ENCODE assay signal across 32 mouse cellular contexts in genomic region chr3:12151329-12151728, GRCm38 (mm10).
A peak's percentile ranks its signal among the peaks of the same experiment; 100 is the strongest.
DNase-seq lines count a peak whose midpoint lies in the region; ATAC-seq and TF ChIP-seq lines count a peak whose summit lies in the region.
"Had no signal": no experiment of that assay in that cellular context is flagged by ENCODE, and none has a peak within 500 bp of the region (broad histone marks: within the 10 kb centered on the region; RNA-seq: fewer than 3 reads in every experiment).

No protein-coding gene starts in this region.

- ATAC-seq in liver, embryonic 12.5 days: no peak; the same call in 1 of the 2 replicates
- ATAC-seq: activated CD4-positive, CD25-positive, alpha-beta regulatory T cell, adult 4 months; forebrain, embryonic 16.5 days; intestine, postnatal 0 days; liver, postnatal 0 days had no signal

- H3K4me1 ChIP-seq in kidney, adult 2 months (ENCODE audit: control insufficient read depth, insufficient read depth, low read length): no peaks in the 10 kb centered on the region
- no peaks in the 10 kb centered on the region for H3K4me1 ChIP-seq in liver, adult 2 months (ENCODE audit: control insufficient read depth, insufficient read depth, low read length)
- no peaks in the 10 kb centered on the region for H3K4me1 ChIP-seq in liver, embryonic 12.5 days
- H3K4me1 ChIP-seq: heart, embryonic 13.5 days; limb, embryonic 10.5 days; limb, embryonic 15.5 days; megakaryocyte, embryonic 14.5 days; midbrain, embryonic 12.5 days; neural tube, embryonic 13.5 days had no signal

- no peaks in the 10 kb centered on the region for H3K79me2 ChIP-seq in liver, adult 2 months (ENCODE audit: control insufficient read depth, insufficient read depth, low read length)

- no peaks in the 10 kb centered on the region for H3K27me3 ChIP-seq in kidney, adult 2 months (replicated peaks; ENCODE audit: control insufficient read depth, insufficient read depth, low read length)
- no peaks in the 10 kb centered on the region for H3K27me3 ChIP-seq in liver, adult 2 months (ENCODE audit: control insufficient read depth, insufficient read depth, low read length)
- H3K27me3 ChIP-seq in liver, embryonic 12.5 days (replicated peaks): no peaks in the 10 kb centered on the region
- H3K27me3 ChIP-seq: CH12.LX; heart, embryonic 13.5 days; limb, embryonic 15.5 days; megakaryocyte, embryonic 14.5 days; midbrain, embryonic 12.5 days; neural tube, embryonic 13.5 days had no signal

- H3K36me3 ChIP-seq in kidney, adult 2 months (ENCODE audit: control insufficient read depth, insufficient read depth, low read length): no peaks in the 10 kb centered on the region
- H3K36me3 ChIP-seq in liver, adult 2 months (ENCODE audit: control insufficient read depth, insufficient read depth, low read length): no peaks in the 10 kb centered on the region
- H3K36me3 ChIP-seq in liver, embryonic 12.5 days: no peaks in the 10 kb centered on the region
- H3K36me3 ChIP-seq: heart, embryonic 13.5 days; limb, embryonic 10.5 days; limb, embryonic 15.5 days; midbrain, embryonic 12.5 days; neural tube, embryonic 13.5 days had no signal

- H3K9ac ChIP-seq in liver, adult 2 months (ENCODE audit: low read depth, low read length): no peak overlapping the region
- no peak overlapping the region for H3K9ac ChIP-seq in liver, embryonic 12.5 days
- H3K9ac ChIP-seq: heart, embryonic 13.5 days; hindbrain, embryonic 14.5 days; limb, embryonic 15.5 days; liver, postnatal 0 days; midbrain, embryonic 12.5 days; neural tube, embryonic 13.5 days had no signal

- H3K9me3 ChIP-seq in liver, embryonic 12.5 days (replicated peaks): no peaks in the 10 kb centered on the region
- H3K9me3 ChIP-seq: heart, embryonic 13.5 days; limb, embryonic 10.5 days; limb, embryonic 15.5 days; midbrain, embryonic 12.5 days; neural tube, embryonic 13.5 days had no signal

- H3K4me3 ChIP-seq in kidney, adult 2 months (ENCODE audit: insufficient read depth, low read depth, low read length): no peak overlapping the region
- H3K4me3 ChIP-seq in liver, adult 2 months (ENCODE audit: insufficient read depth, low read depth, low read length): no peak overlapping the region
- H3K4me3 ChIP-seq in liver, embryonic 12.5 days: no peak overlapping the region
- H3K4me3 ChIP-seq: erythroblast, embryonic 14.5 days; heart, adult 2 months; heart, embryonic 13.5 days; layer of hippocampus, adult 2 months; limb, embryonic 10.5 days; limb, embryonic 15.5 days; megakaryocyte, embryonic 14.5 days; midbrain, embryonic 12.5 days; myocyte; neural tube, embryonic 13.5 days had no signal

- H3K4me2 ChIP-seq in liver, embryonic 12.5 days: no peak overlapping the region
- H3K4me2 ChIP-seq: heart, embryonic 13.5 days; hindbrain, embryonic 14.5 days; limb, embryonic 15.5 days; midbrain, embryonic 12.5 days; neural tube, embryonic 13.5 days had no signal

- peak; percentile 39 for DNase-seq in kidney, adult 2 months
- DNase-seq in kidney, postnatal 4 days: no peak
- peak; percentile 2 for DNase-seq in liver, adult 2 months (ENCODE audit: extremely low read depth, low read depth, low spot score)
- peak; percentile 10 for DNase-seq in kidney, postnatal 10 days
- peak; percentile 2 for DNase-seq in lung, postnatal 14 days
- no peak for DNase-seq in left cerebral cortex, postnatal 25 days (ENCODE audit: low spot score in 2 of 2)
- no peak for DNase-seq in neural tube, embryonic 10.5 days (ENCODE audit: extremely low spot score, low spot score)
- DNase-seq: adrenal gland, adult 2 months; adrenal gland, postnatal 36 days; cerebellum, adult 18-20 months; cerebellum, postnatal 14 days; heart, adult 2 months; heart, postnatal 10 days; liver, postnatal 0 days; right cerebral cortex, postnatal 4 days; thymus, adult 2 months; thymus, postnatal 36 days had no signal

- no peak for TF ChIP-seq CTCF in kidney, adult 2 months (conservative IDR thresholded peaks at IDR 0.05; ENCODE audit: insufficient read depth, insufficient read length, low read depth, low read length)
- TF ChIP-seq CTCF in liver, adult 2 months (IDR thresholded peaks at IDR 0.05; ENCODE audit: low read depth, low read length): no peak

- H3K27ac ChIP-seq in kidney, adult 2 months (ENCODE audit: insufficient read depth, low read depth, low read length): no peak overlapping the region
- no peak overlapping the region for H3K27ac ChIP-seq in liver, adult 2 months (replicated peaks; ENCODE audit: insufficient read depth, low read depth, low read length)
- H3K27ac ChIP-seq in liver, embryonic 12.5 days: no peak overlapping the region
- H3K27ac ChIP-seq: heart, adult 2 months; heart, embryonic 13.5 days; hindbrain, embryonic 14.5 days; layer of hippocampus, adult 2 months; limb, embryonic 10.5 days; limb, embryonic 15.5 days; midbrain, embryonic 12.5 days; neural tube, embryonic 13.5 days had no signal

- TF ChIP-seq POLR2A in kidney, adult 2 months (IDR thresholded peaks at IDR 0.05; ENCODE audit: low read depth, low read length): no peak
- no peak for TF ChIP-seq POLR2A in liver, adult 2 months (IDR thresholded peaks at IDR 0.05; ENCODE audit: extremely low read depth, insufficient read depth, low read length)

- intact Hi-C loops in left cerebral cortex, postnatal 25 days (cut with DNase I): no loop called here

- WGBS in kidney, adult 2 months: 66% methylated on average over 5 of the region's 5 CpGs
- 51% methylated on average over 5 of the region's 5 CpGs for whole genome bisulfite sequencing in liver, adult 2 months
- WGBS in liver, embryonic 12.5 days (ENCODE audit: insufficient replicate concordance): 22% methylated on average over 5 of the region's 5 CpGs

Comparison
In these comparisons a context has a peak if more than half of its experiments do, and no peak if none do; other contexts are left out.
1. DNase-seq: peak in kidney, adult 2 months (single experiment), liver, adult 2 months (single experiment), kidney, postnatal 10 days (single experiment) and lung, postnatal 14 days (single experiment); none in kidney, postnatal 4 days (0 of 2), left cerebral cortex, postnatal 25 days (0 of 2) and neural tube, embryonic 10.5 days (single experiment).